Mouse (Mus musculus): Measurements from ENCODE around the gene Tnfrsf11a. TPM values are rescaled to one million over a fixed set of nuclear protein-coding genes. Genes with fewer than 3 reads are reported as not detected.
"Not testable (repeated sequence)": the region's sequence is repeated elsewhere in the genome, so short reads cannot be mapped to it uniquely, and the experiment has no call there.

Tnfrsf11a gene
- total and polyA plus RNA-seq, 2 experiments from 2014 or later: 1.3 to 2.6 TPM

- Histone ChIP-seq H3K4me1 (ENCODE audit: insufficient read depth, low read length) (no peaks in the 10 kb centered on the region), H3K36me3 (ENCODE audit: insufficient read depth, low read length) (no peaks in the 10 kb centered on the region), H3K9ac (replicated peaks; ENCODE audit: low read length, poor library complexity, severe bottlenecking) (no peak overlapping the region), H3K9me3 (ENCODE audit: low read length) (no peaks in the 10 kb centered on the region), H3K4me2 (ENCODE audit: low read depth, low read length, poor library complexity, severe bottlenecking) (no peak overlapping the region), H3K27ac (ENCODE audit: low read depth, low read length) (no peak overlapping the region), H3K27me3 (ENCODE audit: insufficient read depth, low read length) (no peaks in the 10 kb centered on the region), H3K4me3 (ENCODE audit: low read depth, low read length) (no peak overlapping the region)
- TF ChIP-seq CTCF (IDR thresholded peaks at IDR 0.05): no peak
- ATAC-seq (ENCODE audit: low FRiP score) (no peak), DNase-seq (ENCODE audit: low spot score) (no peak)
- WGBS: 90% methylated on average over 3 of the region's 3 CpGs
Measured at GRCm38 (mm10) chr1:105804285-105804684, 23.8 kb downstream of the Tnfrsf11a start.

GRCm38 (mm10) chr1:105805565-105805964, 25.0 kb downstream of the Tnfrsf11a start:
- no peaks in the 10 kb centered on the region for H3K36me3 ChIP-seq (ENCODE audit: insufficient read depth, low read length)
- TF ChIP-seq CTCF (IDR thresholded peaks at IDR 0.05): no peak
- no peak overlapping the region for H3K9ac ChIP-seq (replicated peaks; ENCODE audit: low read length, poor library complexity, severe bottlenecking)
- WGBS: 88% methylated on average over 4 of the region's 4 CpGs
- no peaks in the 10 kb centered on the region for H3K4me1 ChIP-seq (ENCODE audit: insufficient read depth, low read length)
- no peak overlapping the region for H3K4me3 ChIP-seq (ENCODE audit: low read depth, low read length)
- no peak for DNase-seq (ENCODE audit: low spot score)
- no peak overlapping the region for H3K4me2 ChIP-seq (ENCODE audit: low read depth, low read length, poor library complexity, severe bottlenecking)
- no peak for ATAC-seq (ENCODE audit: low FRiP score)
- H3K27ac ChIP-seq (ENCODE audit: low read depth, low read length): no peak overlapping the region
- H3K9me3 ChIP-seq (ENCODE audit: low read length): no peaks in the 10 kb centered on the region
- no peaks in the 10 kb centered on the region for H3K27me3 ChIP-seq (ENCODE audit: insufficient read depth, low read length)

- Histone ChIP-seq H3K9ac (replicated peaks; ENCODE audit: low read length, poor library complexity, severe bottlenecking) (no peak overlapping the region), H3K27me3 (ENCODE audit: insufficient read depth, low read length) (no peaks in the 10 kb centered on the region), H3K9me3 (ENCODE audit: low read length) (no peaks in the 10 kb centered on the region), H3K4me3 (ENCODE audit: low read depth, low read length) (no peak overlapping the region), H3K4me2 (ENCODE audit: low read depth, low read length, poor library complexity, severe bottlenecking) (no peak overlapping the region), H3K4me1 (ENCODE audit: insufficient read depth, low read length) (no peaks in the 10 kb centered on the region), H3K27ac (ENCODE audit: low read depth, low read length) (no peak overlapping the region), H3K36me3 (ENCODE audit: insufficient read depth, low read length) (no peaks in the 10 kb centered on the region)
- no peak for DNase-seq (ENCODE audit: low spot score)
- no peak for ATAC-seq (ENCODE audit: low FRiP score)
- 91% methylated on average over 10 of the region's 10 CpGs for WGBS
- no peak for TF ChIP-seq CTCF (IDR thresholded peaks at IDR 0.05)
Measured at GRCm38 (mm10) chr1:105807028-105807722, 26.7 kb downstream of the Tnfrsf11a start.

GRCm38 (mm10) chr1:105812027-105812426, 31.5 kb downstream of the Tnfrsf11a start:
- not testable (repeated sequence) for H3K4me2 ChIP-seq (ENCODE audit: low read depth, low read length, poor library complexity, severe bottlenecking); ATAC-seq (ENCODE audit: low FRiP score); H3K4me3 ChIP-seq (ENCODE audit: low read depth, low read length); H3K27ac ChIP-seq (ENCODE audit: low read depth, low read length); H3K27me3 ChIP-seq (ENCODE audit: insufficient read depth, low read length); H3K4me1 ChIP-seq (ENCODE audit: insufficient read depth, low read length); DNase-seq (ENCODE audit: low spot score); H3K9me3 ChIP-seq (ENCODE audit: low read length); H3K36me3 ChIP-seq (ENCODE audit: insufficient read depth, low read length); H3K9ac ChIP-seq (replicated peaks; ENCODE audit: low read length, poor library complexity, severe bottlenecking)

- H3K27me3 ChIP-seq (ENCODE audit: insufficient read depth, low read length): no peaks in the 10 kb centered on the region
- no peak overlapping the region for H3K4me2 ChIP-seq (ENCODE audit: low read depth, low read length, poor library complexity, severe bottlenecking)
- ATAC-seq (ENCODE audit: low FRiP score): no peak
- H3K27ac ChIP-seq (ENCODE audit: low read depth, low read length): no peak overlapping the region
- no peak for DNase-seq (ENCODE audit: low spot score)
- no peak overlapping the region for H3K9ac ChIP-seq (replicated peaks; ENCODE audit: low read length, poor library complexity, severe bottlenecking)
- no peak for TF ChIP-seq CTCF (IDR thresholded peaks at IDR 0.05)
- no peaks in the 10 kb centered on the region for H3K4me1 ChIP-seq (ENCODE audit: insufficient read depth, low read length)
- 80% methylated on average over 20 of the region's 20 CpGs for WGBS
- no peak overlapping the region for H3K4me3 ChIP-seq (ENCODE audit: low read depth, low read length)
- H3K36me3 ChIP-seq (ENCODE audit: insufficient read depth, low read length): no peaks in the 10 kb centered on the region
- no peaks in the 10 kb centered on the region for H3K9me3 ChIP-seq (ENCODE audit: low read length)
Measured at GRCm38 (mm10) chr1:105812960-105813708, 32.6 kb downstream of the Tnfrsf11a start.

- TF ChIP-seq CTCF (IDR thresholded peaks at IDR 0.05): no peak
- no peak for DNase-seq (ENCODE audit: low spot score)
- 75% methylated on average over 11 of the region's 11 CpGs for whole genome bisulfite sequencing
- Histone ChIP-seq H3K9me3 (ENCODE audit: low read length) (no peaks in the 10 kb centered on the region), H3K27me3 (ENCODE audit: insufficient read depth, low read length) (no peaks in the 10 kb centered on the region), H3K9ac (replicated peaks; ENCODE audit: low read length, poor library complexity, severe bottlenecking) (no peak overlapping the region), H3K36me3 (ENCODE audit: insufficient read depth, low read length) (no peaks in the 10 kb centered on the region), H3K4me3 (ENCODE audit: low read depth, low read length) (no peak overlapping the region), H3K4me2 (ENCODE audit: low read depth, low read length, poor library complexity, severe bottlenecking) (no peak overlapping the region), H3K4me1 (ENCODE audit: insufficient read depth, low read length) (no peaks in the 10 kb centered on the region), H3K27ac (ENCODE audit: low read depth, low read length) (no peak overlapping the region)
- ATAC-seq (ENCODE audit: low FRiP score): no peak; the same call in 1 of the 2 replicates
Measured at GRCm38 (mm10) chr1:105813709-105814061, 33.2 kb downstream of the Tnfrsf11a start.
